Mouse (Mus musculus): ENCODE results near the gene Gpr171.
"Not testable (repeated sequence)": the region's sequence is repeated elsewhere in the genome, so short reads cannot be mapped to it uniquely, and the experiment has no call there.

- TF ChIP-seq ZC3H11A (IDR thresholded peaks at IDR 0.05; ENCODE audit: borderline replicate concordance, low read depth, low read length); CHD2 (IDR thresholded peaks at IDR 0.05; ENCODE audit: low read depth, low read length); MAFK (IDR thresholded peaks at IDR 0.05; ENCODE audit: insufficient read depth, low read depth, low read length); ZNF384 (IDR thresholded peaks at IDR 0.05; ENCODE audit: low read depth, low read length); HCFC1 (IDR thresholded peaks at IDR 0.05; ENCODE audit: borderline replicate concordance, insufficient read depth, low read length): not testable (repeated sequence)
Measured at GRCm38 (mm10) chr3:59109834-59110233, 8.2 kb upstream of the Gpr171 start.

All from ES-E14 (cell line).